Mouse (Mus musculus): Measurements from ENCODE around the gene Agrp. TPM values are rescaled to one million over a fixed set of nuclear protein-coding genes. Genes with fewer than 3 reads are reported as not detected.
"Not testable (repeated sequence)": the region's sequence is repeated elsewhere in the genome, so short reads cannot be mapped to it uniquely, and the experiment has no call there.

Gene Agrp
- total RNA-seq, 1 experiment from 2014 or later: not detected

GRCm38 (mm10) chr8:105565401-105565881 is 71.8 kb downstream of the Agrp start:
- ATAC-seq (ENCODE audit: extremely low read depth, insufficient number of reproducible peaks, low FRiP score, poor library complexity, severe bottlenecking): no peak

- ATAC-seq (ENCODE audit: extremely low read depth, insufficient number of reproducible peaks, low FRiP score, poor library complexity, severe bottlenecking): not testable (repeated sequence)
Observed at GRCm38 (mm10) chr8:105564573-105565229, 72.5 kb downstream of the Agrp start.

GRCm38 (mm10) chr8:105563871-105564270 is 73.3 kb downstream of the Agrp start:
- no peak for ATAC-seq (ENCODE audit: extremely low read depth, insufficient number of reproducible peaks, low FRiP score, poor library complexity, severe bottlenecking)

GRCm38 (mm10) chr8:105562863-105563262 is 74.3 kb downstream of the Agrp start:
- ATAC-seq (ENCODE audit: extremely low read depth, insufficient number of reproducible peaks, low FRiP score, poor library complexity, severe bottlenecking): no peak

GRCm38 (mm10) chr8:105555230-105555629 is 82.0 kb downstream of the Agrp start:
- no peak for ATAC-seq (ENCODE audit: extremely low read depth, insufficient number of reproducible peaks, low FRiP score, poor library complexity, severe bottlenecking)

GRCm38 (mm10) chr8:105554087-105554486 is 83.1 kb downstream of the Agrp start:
- ATAC-seq (ENCODE audit: extremely low read depth, insufficient number of reproducible peaks, low FRiP score, poor library complexity, severe bottlenecking): peak; percentile 72; the same call in 1 of the 2 replicates

GRCm38 (mm10) chr8:105552824-105553223 is 84.4 kb downstream of the Agrp start:
- no peak for ATAC-seq (ENCODE audit: extremely low read depth, insufficient number of reproducible peaks, low FRiP score, poor library complexity, severe bottlenecking)

GRCm38 (mm10) chr8:105552032-105552431 is 85.2 kb downstream of the Agrp start:
- no peak for ATAC-seq (ENCODE audit: extremely low read depth, insufficient number of reproducible peaks, low FRiP score, poor library complexity, severe bottlenecking)

- no peak for ATAC-seq (ENCODE audit: extremely low read depth, insufficient number of reproducible peaks, low FRiP score, poor library complexity, severe bottlenecking)
Observed at GRCm38 (mm10) chr8:105550083-105550482, 87.1 kb downstream of the Agrp start.

- no peak for ATAC-seq (ENCODE audit: extremely low read depth, insufficient number of reproducible peaks, low FRiP score, poor library complexity, severe bottlenecking)
Observed at GRCm38 (mm10) chr8:105549506-105549905, 87.7 kb downstream of the Agrp start.

- no peak for ATAC-seq (ENCODE audit: extremely low read depth, insufficient number of reproducible peaks, low FRiP score, poor library complexity, severe bottlenecking)
Observed at GRCm38 (mm10) chr8:105546384-105547350, 90.5 kb downstream of the Agrp start.

- no peak for ATAC-seq (ENCODE audit: extremely low read depth, insufficient number of reproducible peaks, low FRiP score, poor library complexity, severe bottlenecking)
Observed at GRCm38 (mm10) chr8:105545249-105545648, 91.9 kb downstream of the Agrp start.

- ATAC-seq (ENCODE audit: extremely low read depth, insufficient number of reproducible peaks, low FRiP score, poor library complexity, severe bottlenecking): no peak
Observed at GRCm38 (mm10) chr8:105544544-105545205, 92.5 kb downstream of the Agrp start.

- ATAC-seq (ENCODE audit: extremely low read depth, insufficient number of reproducible peaks, low FRiP score, poor library complexity, severe bottlenecking): no peak
Observed at GRCm38 (mm10) chr8:105543703-105544102, 93.5 kb downstream of the Agrp start.

- ATAC-seq (ENCODE audit: extremely low read depth, insufficient number of reproducible peaks, low FRiP score, poor library complexity, severe bottlenecking): no peak
Observed at GRCm38 (mm10) chr8:105542808-105543207, 94.4 kb downstream of the Agrp start.

- ATAC-seq (ENCODE audit: extremely low read depth, insufficient number of reproducible peaks, low FRiP score, poor library complexity, severe bottlenecking): no peak
Observed at GRCm38 (mm10) chr8:105542032-105542656, 95.0 kb downstream of the Agrp start.

- ATAC-seq (ENCODE audit: extremely low read depth, insufficient number of reproducible peaks, low FRiP score, poor library complexity, severe bottlenecking): no peak
Observed at GRCm38 (mm10) chr8:105538940-105539339, 98.3 kb downstream of the Agrp start.

GRCm38 (mm10) chr8:105537011-105537677 is 100.0 kb downstream of the Agrp start:
- no peak for ATAC-seq (ENCODE audit: extremely low read depth, insufficient number of reproducible peaks, low FRiP score, poor library complexity, severe bottlenecking)

Data from neutrophil, adult 5-6 weeks (primary cell).